Mouse (Mus musculus): ENCODE measurements around the gene Gm7929.
A peak's percentile ranks its signal among the peaks of the same experiment; 100 is the strongest.
"Not testable (repeated sequence)": the region's sequence is repeated elsewhere in the genome, so short reads cannot be mapped to it uniquely, and the experiment has no call there.

Gm7929 gene

GRCm38 (mm10) chr14:41750514-41750913 is at the start of gene Gm7929:
Gm7929 (minus strand) TSS chr14:41750614.
- DNase-seq (ENCODE audit: low spot score): not testable (repeated sequence)

DNA sequence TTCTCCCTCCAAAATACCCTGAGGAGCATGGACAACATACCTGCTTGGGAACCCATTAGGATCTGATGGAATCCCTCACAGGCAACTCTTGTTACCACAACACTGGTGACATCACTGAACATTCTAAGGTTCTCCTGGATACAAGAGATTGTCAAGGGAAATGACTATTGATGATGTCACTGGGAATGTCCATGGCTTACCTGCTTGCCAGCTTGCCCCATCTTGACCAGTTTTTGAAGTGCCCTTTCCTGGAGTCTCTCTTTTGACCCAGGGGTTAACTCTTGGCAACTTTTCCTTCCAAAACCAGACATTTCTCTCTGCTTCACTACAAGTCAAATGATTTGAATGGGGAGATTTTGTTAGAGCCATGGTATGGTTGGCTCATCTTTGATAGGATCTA is 21.9 kb upstream of the Gm7929 start, which contains the start of gene Gm47189:
TSS of gene Gm47189 (minus strand) at position 101 of the 400 bp plus-strand sequence.
- DNase-seq (ENCODE audit: low spot score): not testable (repeated sequence)

- peak; percentile 5 for DNase-seq (ENCODE audit: low spot score)
Observed at GRCm38 (mm10) chr14:41755931-41756330, 5.5 kb upstream of the Gm7929 start.

DNA sequence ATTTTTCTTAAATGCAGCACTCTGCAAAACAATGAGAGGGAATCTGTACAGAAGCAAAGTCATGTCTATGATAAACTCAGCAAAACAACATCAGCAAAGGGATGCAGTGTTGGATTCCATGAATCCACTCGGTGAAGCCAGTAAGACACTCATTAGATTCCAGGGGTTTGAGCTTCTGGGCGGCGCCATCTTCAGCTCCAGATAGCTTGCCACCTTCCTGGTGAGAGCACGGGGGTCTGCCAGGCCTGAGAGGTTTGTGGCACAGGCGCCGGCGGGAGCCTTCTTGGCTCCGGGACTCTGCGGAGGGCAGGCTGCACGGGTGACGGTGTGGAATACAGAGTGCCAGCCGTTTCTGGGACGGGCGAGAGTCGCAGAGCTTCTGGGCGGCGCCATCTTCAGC is 27.0 kb downstream of the Gm7929 start:
- DNase-seq (ENCODE audit: low spot score): not testable (repeated sequence)

GRCm38 (mm10) chr14:41717180-41717579 is 33.2 kb downstream of the Gm7929 start:
- not testable (repeated sequence) for DNase-seq (ENCODE audit: low spot score)

DNA sequence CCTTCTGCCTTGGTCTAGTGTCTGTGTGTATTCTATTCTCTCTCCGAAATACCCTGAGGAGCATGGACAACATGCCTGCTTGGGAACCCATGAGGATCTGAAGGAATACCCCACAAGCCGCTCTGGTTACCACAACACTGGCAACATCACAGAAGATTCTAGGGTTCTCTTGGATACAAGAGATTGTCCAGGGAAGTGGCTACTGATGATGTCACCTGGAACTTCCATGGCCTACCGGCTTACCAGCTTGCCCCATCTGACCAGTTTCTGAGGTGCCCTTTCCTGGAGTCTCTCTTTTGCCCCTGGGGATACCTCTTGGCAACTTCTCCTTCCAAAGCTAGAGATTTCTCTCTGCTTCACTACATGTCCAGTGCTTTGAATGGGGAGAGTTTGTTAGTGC is 48.6 kb downstream of the Gm7929 start, which contains the start of gene Gm8068:
TSS of gene Gm8068 (minus strand) at position 101 of the 400 bp plus-strand sequence.
- DNase-seq (ENCODE audit: low spot score): not testable (repeated sequence)
